Mouse (Mus musculus): ENCODE results near the gene Nol3. TPM values are rescaled to one million over a fixed set of nuclear protein-coding genes. Genes with fewer than 3 reads are reported as not detected.
"Not testable (repeated sequence)": the region's sequence is repeated elsewhere in the genome, so short reads cannot be mapped to it uniquely, and the experiment has no call there.

Gene Nol3
- 2.5 and 2.7 TPM in 2 replicates for polyA plus RNA-seq (2015; fragmentation: Nextera tagmentation; extraction: Ambion mirVana)

GRCm38 (mm10) chr8:105275840-105276239 lies at the start of gene Nol3:
Gene Nol3, plus strand, starts transcription at chr8:105276140.
- no peaks in the 10 kb centered on the region for H3K9me3 ChIP-seq
- WGBS, result 12% methylated on average over 10 of the region's 10 CpGs
- no peak within 1 kb of the TSS for H3K27ac ChIP-seq (replicated peaks)
- ATAC-seq (ENCODE audit: extremely low read depth, insufficient number of reproducible peaks, low FRiP score, low TSS enrichment), result no peak
- peak within 1 kb of the TSS; percentile 81 for H3K4me2 ChIP-seq
- peaks cover 32% of the 10 kb centered on the region for H3K4me1 ChIP-seq
- H3K36me3 ChIP-seq, result no peaks in the 10 kb centered on the region; the same call in 1 of the 2 replicates
- peak within 1 kb of the TSS; percentile 77 for H3K9ac ChIP-seq
- H3K27me3 ChIP-seq (replicated peaks), result peaks cover 100% of the 10 kb centered on the region
- peak within 1 kb of the TSS; percentile 54 for H3K4me3 ChIP-seq

DNA sequence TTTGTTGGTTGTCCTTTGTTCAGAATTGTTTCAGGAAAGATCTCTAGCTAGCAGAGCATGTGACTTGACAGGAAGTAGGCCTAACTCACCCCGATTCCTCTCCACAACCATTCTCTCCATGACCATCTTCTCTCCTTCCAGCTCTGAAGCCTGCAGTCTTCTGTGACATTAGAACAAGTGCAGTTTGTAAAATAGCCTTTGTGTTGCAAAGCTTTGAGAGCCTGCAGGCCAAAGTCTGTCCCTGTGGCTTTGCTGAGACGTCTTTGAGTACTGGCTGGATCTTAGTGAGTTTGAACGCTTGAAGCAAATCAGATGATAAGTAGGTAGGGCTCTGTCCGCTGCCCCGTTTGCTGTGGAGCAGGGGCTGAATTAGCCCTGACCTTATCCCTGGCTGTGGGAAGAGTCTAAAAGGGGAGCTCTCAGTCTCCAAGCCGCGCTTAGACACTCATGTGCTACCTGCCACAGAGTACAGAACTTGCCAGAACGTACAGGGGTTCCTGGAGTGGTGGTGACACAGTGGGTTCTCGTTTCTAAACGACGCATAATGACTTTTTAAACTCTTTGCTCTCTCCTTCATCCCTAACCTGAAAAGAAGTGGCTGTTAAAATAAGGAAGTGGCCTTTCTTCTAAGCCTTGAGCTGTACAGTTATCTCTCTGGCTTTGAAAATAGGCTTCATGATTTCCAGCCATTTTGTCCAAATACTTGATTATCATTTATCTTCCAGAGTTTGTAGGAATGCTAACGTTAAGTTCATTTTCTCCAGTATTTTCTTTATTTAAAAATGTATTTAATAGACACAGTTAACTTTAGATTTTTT lies 44.2 kb upstream of the Nol3 start:
- Histone ChIP-seq H3K4me3 (no peak overlapping the region), H3K4me1 (0 out of 2 replicates have a peak, but pooled peaks cover 7% of the 10 kb centered on the region), H3K9ac (no peak overlapping the region), H3K9me3 (no peaks in the 10 kb centered on the region), H3K4me2 (no peak overlapping the region), H3K27me3 (replicated peaks) (no peaks in the 10 kb centered on the region), H3K36me3 (peaks cover 19% of the 10 kb centered on the region), H3K27ac (replicated peaks) (no peak overlapping the region)
- ATAC-seq (ENCODE audit: extremely low read depth, insufficient number of reproducible peaks, low FRiP score, low TSS enrichment), result no peak
- WGBS, result 80% methylated on average over 12 of the region's 12 CpGs

GRCm38 (mm10) chr8:105232321-105232693 lies 43.6 kb upstream of the Nol3 start:
- not testable (repeated sequence) for H3K9ac ChIP-seq; H3K9me3 ChIP-seq; H3K4me3 ChIP-seq; H3K27me3 ChIP-seq (replicated peaks); ATAC-seq (ENCODE audit: extremely low read depth, insufficient number of reproducible peaks, low FRiP score, low TSS enrichment); H3K27ac ChIP-seq (replicated peaks); H3K4me1 ChIP-seq; H3K4me2 ChIP-seq
- H3K36me3 ChIP-seq, result peaks cover 19% of the 10 kb centered on the region
- 90% methylated on average over 4 of the region's 4 CpGs for WGBS

- Histone ChIP-seq H3K4me2 (no peak overlapping the region), H3K27me3 (replicated peaks) (no peaks in the 10 kb centered on the region), H3K9me3 (no peaks in the 10 kb centered on the region), H3K36me3 (peaks cover 20% of the 10 kb centered on the region), H3K4me3 (no peak overlapping the region), H3K9ac (no peak overlapping the region), H3K27ac (replicated peaks) (no peak overlapping the region), H3K4me1 (0 out of 2 replicates have a peak, but pooled peaks cover 7% of the 10 kb centered on the region)
- ATAC-seq (ENCODE audit: extremely low read depth, insufficient number of reproducible peaks, low FRiP score, low TSS enrichment), result no peak
- 79% methylated on average over 1 of the region's 1 CpGs for WGBS
These were observed 42.6 kb upstream of the Nol3 start for GRCm38 (mm10) chr8:105233126-105233935.

GRCm38 (mm10) chr8:105235206-105235605 lies 40.7 kb upstream of the Nol3 start:
- H3K9me3 ChIP-seq, result no peaks in the 10 kb centered on the region
- no peaks in the 10 kb centered on the region for H3K27me3 ChIP-seq (replicated peaks)
- no peak overlapping the region for H3K4me2 ChIP-seq
- H3K4me3 ChIP-seq, result no peak overlapping the region
- 70% methylated on average over 1 of the region's 1 CpGs for WGBS
- H3K4me1 ChIP-seq, result 0 out of 2 replicates have a peak, but pooled peaks cover 7% of the 10 kb centered on the region
- H3K27ac ChIP-seq (replicated peaks), result no peak overlapping the region
- ATAC-seq (ENCODE audit: extremely low read depth, insufficient number of reproducible peaks, low FRiP score, low TSS enrichment), result no peak
- H3K9ac ChIP-seq, result no peak overlapping the region
- peaks cover 38% of the 10 kb centered on the region for H3K36me3 ChIP-seq

DNA sequence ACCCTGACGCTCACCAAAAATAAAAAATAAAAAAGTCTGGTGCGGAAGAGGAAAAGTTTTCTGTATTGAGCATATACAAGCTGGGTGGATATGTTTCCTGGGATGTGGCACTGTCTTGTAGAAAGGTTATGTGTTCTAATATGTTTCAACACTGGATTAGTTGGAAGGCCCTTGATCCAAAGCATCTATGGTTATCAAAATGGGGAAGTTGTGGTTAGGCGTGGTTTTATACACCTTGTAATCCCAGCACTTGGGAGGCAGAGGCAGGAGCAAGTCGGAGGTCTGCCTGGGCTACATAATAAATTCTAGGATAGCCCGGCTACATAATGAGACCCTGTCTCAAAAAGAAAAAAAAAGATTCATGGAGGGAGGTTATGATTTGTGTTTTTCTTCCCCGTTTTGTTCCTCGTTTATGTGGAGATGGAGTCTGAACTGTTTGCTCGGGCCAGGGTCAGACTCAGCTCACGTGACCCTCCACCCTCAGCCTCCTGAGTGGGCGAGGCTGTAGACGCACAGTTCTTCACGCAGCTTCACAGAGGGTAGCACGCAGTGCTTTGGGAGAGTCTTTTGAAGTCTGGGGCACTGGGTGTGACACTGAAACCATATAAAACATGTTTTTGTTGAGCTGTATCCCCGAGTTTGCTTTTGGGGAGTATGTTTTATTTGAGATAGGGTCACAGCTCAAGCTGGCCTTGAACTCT lies 38.3 kb upstream of the Nol3 start:
- no peak for ATAC-seq (ENCODE audit: extremely low read depth, insufficient number of reproducible peaks, low FRiP score, low TSS enrichment)
- H3K4me1 ChIP-seq, result no peaks in the 10 kb centered on the region
- no peak overlapping the region for H3K9ac ChIP-seq
- H3K4me3 ChIP-seq, result no peak overlapping the region
- no peaks in the 10 kb centered on the region for H3K9me3 ChIP-seq
- H3K4me2 ChIP-seq, result no peak overlapping the region
- no peaks in the 10 kb centered on the region for H3K27me3 ChIP-seq (replicated peaks)
- H3K36me3 ChIP-seq, result peaks cover 60% of the 10 kb centered on the region
- no peak overlapping the region for H3K27ac ChIP-seq (replicated peaks)
- 90% methylated on average over 14 of the region's 14 CpGs for WGBS

DNA sequence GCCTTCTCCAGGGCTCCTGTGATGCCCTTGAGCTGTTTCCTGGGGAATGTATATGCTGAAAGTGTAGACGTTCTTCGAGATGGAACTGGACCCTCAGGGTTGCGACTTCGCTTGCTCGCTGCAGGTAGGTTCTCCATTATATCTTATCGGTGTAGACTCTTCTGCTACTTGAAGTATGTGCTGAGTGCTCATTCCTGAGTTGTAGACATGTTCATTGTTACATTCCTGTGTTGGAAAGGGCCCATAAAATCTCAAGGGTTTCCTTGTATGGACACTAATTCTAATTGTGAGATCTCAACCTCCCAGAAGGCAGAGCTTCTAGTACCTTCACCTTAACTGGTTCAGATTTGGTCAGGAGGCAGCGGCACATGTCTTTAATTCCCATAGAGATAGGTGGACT lies 34.9 kb upstream of the Nol3 start:
- H3K9me3 ChIP-seq, result no peaks in the 10 kb centered on the region

GRCm38 (mm10) chr8:105251954-105252353 lies 24.0 kb upstream of the Nol3 start:
- H3K4me2 ChIP-seq, result no peak overlapping the region
- H3K9ac ChIP-seq, result no peak overlapping the region
- peaks cover 29% of the 10 kb centered on the region for H3K4me1 ChIP-seq
- no peak overlapping the region for H3K27ac ChIP-seq (replicated peaks)
- 87% methylated on average over 6 of the region's 6 CpGs for WGBS
- H3K9me3 ChIP-seq, result no peaks in the 10 kb centered on the region
- peaks cover 66% of the 10 kb centered on the region for H3K36me3 ChIP-seq
- ATAC-seq (ENCODE audit: extremely low read depth, insufficient number of reproducible peaks, low FRiP score, low TSS enrichment), result no peak
- peaks cover 14% of the 10 kb centered on the region for H3K27me3 ChIP-seq (replicated peaks)
- no peak overlapping the region for H3K4me3 ChIP-seq

More for the DNA sequence above, 34.9 kb upstream of the Nol3 start:
- WGBS, result 90% methylated on average over 7 of the region's 7 CpGs
- H3K4me1 ChIP-seq, result no peaks in the 10 kb centered on the region
- no peaks in the 10 kb centered on the region for H3K27me3 ChIP-seq (replicated peaks)
- peaks cover 62% of the 10 kb centered on the region for H3K36me3 ChIP-seq
- no peak for ATAC-seq (ENCODE audit: extremely low read depth, insufficient number of reproducible peaks, low FRiP score, low TSS enrichment)
- H3K4me2 ChIP-seq, result no peak overlapping the region
- H3K4me3 ChIP-seq, result no peak overlapping the region
- H3K27ac ChIP-seq (replicated peaks), result no peak overlapping the region
- no peak overlapping the region for H3K9ac ChIP-seq

DNA sequence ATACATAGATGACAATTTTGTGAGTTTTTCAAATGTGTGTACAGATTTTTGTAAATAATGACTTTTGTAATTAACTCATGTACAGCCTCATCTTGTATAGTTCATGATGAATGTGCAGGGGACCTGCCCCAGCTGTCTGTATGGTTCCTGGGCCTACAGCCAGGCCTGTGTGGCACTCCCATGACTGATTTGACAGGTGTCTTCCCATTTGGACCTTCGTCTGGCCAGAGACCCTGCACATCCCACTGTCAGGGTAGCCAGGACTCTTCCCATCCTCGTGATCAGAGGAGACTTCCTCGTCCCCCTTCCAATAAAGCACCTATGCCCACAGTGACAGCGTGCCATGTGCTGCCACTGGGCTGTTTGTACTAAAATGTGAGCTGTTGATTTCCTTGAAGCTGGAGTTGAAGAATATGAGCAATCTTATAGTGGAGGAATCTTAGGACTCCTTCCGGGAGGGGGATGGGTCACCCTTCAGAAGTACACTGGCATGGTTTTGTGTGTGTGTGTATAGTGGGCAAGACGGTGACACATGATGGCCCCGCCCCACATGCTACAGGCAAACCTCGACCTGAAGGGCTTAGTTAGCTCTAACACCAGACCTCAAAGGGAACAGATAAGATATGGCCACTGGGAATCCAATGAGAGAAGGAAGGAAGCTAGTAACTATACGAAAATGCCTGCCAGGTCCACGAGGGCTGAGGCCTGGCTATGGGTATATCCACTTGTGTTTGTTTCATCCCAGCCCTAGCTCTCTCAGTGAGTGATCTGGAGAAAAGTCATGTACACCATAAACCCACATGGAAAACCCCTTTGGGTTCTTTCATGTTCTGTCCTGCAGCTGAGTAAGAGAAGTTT lies 23.0 kb upstream of the Nol3 start:
- no peaks in the 10 kb centered on the region for H3K9me3 ChIP-seq
- H3K4me3 ChIP-seq, result no peak overlapping the region
- no peak overlapping the region for H3K27ac ChIP-seq (replicated peaks)
- H3K4me1 ChIP-seq, result peaks cover 29% of the 10 kb centered on the region
- ATAC-seq (ENCODE audit: extremely low read depth, insufficient number of reproducible peaks, low FRiP score, low TSS enrichment), result no peak
- H3K27me3 ChIP-seq (replicated peaks), result peaks cover 21% of the 10 kb centered on the region
- 0 out of 2 replicates have a peak overlapping the region, but pooled peaks have one; percentile 89 for H3K9ac ChIP-seq
- WGBS, result 60% methylated on average over 10 of the region's 10 CpGs
- H3K4me2 ChIP-seq, result peak overlapping the region; percentile 100; the same call in 1 of the 2 replicates
- H3K36me3 ChIP-seq, result peaks cover 57% of the 10 kb centered on the region

GRCm38 (mm10) chr8:105253766-105254151 lies 22.2 kb upstream of the Nol3 start:
- peaks cover 30% of the 10 kb centered on the region for H3K27me3 ChIP-seq (replicated peaks)
- peaks cover 33% of the 10 kb centered on the region for H3K4me1 ChIP-seq
- H3K9ac ChIP-seq, result peak overlapping the region; percentile 89
- 43% methylated on average over 20 of the region's 20 CpGs for WGBS
- H3K4me3 ChIP-seq, result peak overlapping the region; percentile 75
- peak overlapping the region; percentile 100 for H3K4me2 ChIP-seq
- no peaks in the 10 kb centered on the region for H3K9me3 ChIP-seq
- no peak for ATAC-seq (ENCODE audit: extremely low read depth, insufficient number of reproducible peaks, low FRiP score, low TSS enrichment)
- no peak overlapping the region for H3K27ac ChIP-seq (replicated peaks)
- H3K36me3 ChIP-seq, result peaks cover 48% of the 10 kb centered on the region

All from heart, embryonic 13.5 days (tissue).